Mouse (Mus musculus): ENCODE data around the gene Ddx41.

DNA sequence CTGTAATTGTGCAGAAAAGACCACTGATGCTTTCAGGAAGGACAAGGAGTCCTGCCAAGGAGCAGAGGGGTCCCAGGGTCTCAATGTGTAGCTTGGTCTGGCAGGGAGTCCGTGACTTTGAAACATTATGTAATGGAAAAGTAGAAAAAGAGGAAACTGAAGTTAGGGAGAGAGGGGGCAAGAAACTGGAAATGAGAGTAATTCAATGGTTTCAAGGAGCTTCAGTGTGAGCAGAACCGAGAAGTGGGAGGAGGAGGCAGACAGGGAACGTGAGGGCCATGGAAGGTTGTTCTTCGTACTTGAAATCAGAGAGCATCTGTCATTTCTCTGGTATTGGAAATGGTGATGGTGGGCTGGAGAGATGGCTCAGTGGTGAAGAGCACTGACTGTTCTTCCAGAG is 16.9 kb downstream of the Ddx41 start:
- TF ChIP-seq CTCF (IDR thresholded peaks at IDR 0.05; ENCODE audit: borderline replicate concordance, insufficient read depth, low read length) (no peak), POLR2A (IDR thresholded peaks at IDR 0.05; ENCODE audit: low read depth, low read length) (no peak)
